Mouse (Mus musculus) midbrain, embryonic 14.5 days (tissue): ENCODE measurements around the gene Plin1. TPM values are rescaled to one million over a fixed set of nuclear protein-coding genes. Genes with fewer than 3 reads are reported as not detected.

Source experiments
- ATAC-seq: fragments of 200-750 bp; cut with Nextera tagmentation; 2 replicates; pipeline ENCODE4 v1.8.0; 2017; ENCODE audit warnings: moderate number of reproducible peaks, moderate library complexity; ENCODE audit not compliant: low FRiP score, low TSS enrichment
- DNase-seq: peaks from one replicate; pipeline ENCODE4 v3.0.0-alpha.2; 2015
- H3K27ac ChIP-seq: fragments of 300-500 bp; sonication (generic); replicated peaks from 2 replicates; pipeline ENCODE4 v1.5.1; 2014; ENCODE audit warnings: mild to moderate bottlenecking, low read depth, low read length, moderate library complexity
- H3K27me3 ChIP-seq: fragments of 300-500 bp; sonication (generic); 2 replicates; pipeline ENCODE4 v1.6.1; 2014; ENCODE audit warnings: low read length, control low read depth, mixed read lengths; ENCODE audit not compliant: control insufficient read depth, insufficient read depth
- H3K36me3 ChIP-seq: fragments of 300-500 bp; sonication (generic); 2 replicates; pipeline ENCODE4 v1.6.1; 2014; ENCODE audit warnings: low read length, control low read depth; ENCODE audit not compliant: control insufficient read depth, insufficient read depth
- H3K4me1 ChIP-seq: fragments of 300-500 bp; sonication (generic); 2 replicates; pipeline ENCODE4 v1.6.1; 2014; ENCODE audit warnings: mild to moderate bottlenecking, antibody characterized with exemption, low read length, control low read depth; ENCODE audit not compliant: control insufficient read depth, insufficient read depth
- H3K4me2 ChIP-seq: fragments of 300-500 bp; sonication (generic); 2 replicates; pipeline ENCODE4 v1.6.1; 2014; ENCODE audit warnings: mild to moderate bottlenecking, low read length, moderate library complexity
- H3K4me3 ChIP-seq: fragments of 300-500 bp; sonication (generic); replicated peaks from 2 replicates; pipeline ENCODE4 v1.5.1; 2014; ENCODE audit warnings: low read depth, low read length
- H3K9ac ChIP-seq: fragments of 300-500 bp; sonication (generic); replicated peaks from 2 replicates; pipeline ENCODE4 v1.6.1; 2014; ENCODE audit warnings: mild to moderate bottlenecking, low read length, moderate library complexity
- H3K9me3 ChIP-seq: fragments of 300-500 bp; sonication (generic); 2 replicates; pipeline ENCODE4 v1.6.1; 2016; ENCODE audit warnings: low read length, control low read depth, mixed read lengths; ENCODE audit not compliant: control insufficient read depth
- WGBS: fragments of 180-500 bp; shearing (Covaris S2); extraction: QIAGEN DNeasy Blood & Tissue Kit; methylation state at CpG from one replicate; pipeline ENCODE4 v1.1.7; 2014; 5-methylcytosine and 5-hydroxymethylcytosine counted together
- polyA plus RNA-seq: library from polyadenylated mRNA; unstranded; fragments of >200 nt; fragmentation: Nextera tagmentation; extraction: Ambion mirVana; gene quantifications from 2 replicates; pipeline ENCODE4 v1.2.1, GENCODE M21; 2014

The Plin1 gene
- polyA plus RNA-seq, 1 experiment from 2014 or later, result 0.13 TPM

DNA sequence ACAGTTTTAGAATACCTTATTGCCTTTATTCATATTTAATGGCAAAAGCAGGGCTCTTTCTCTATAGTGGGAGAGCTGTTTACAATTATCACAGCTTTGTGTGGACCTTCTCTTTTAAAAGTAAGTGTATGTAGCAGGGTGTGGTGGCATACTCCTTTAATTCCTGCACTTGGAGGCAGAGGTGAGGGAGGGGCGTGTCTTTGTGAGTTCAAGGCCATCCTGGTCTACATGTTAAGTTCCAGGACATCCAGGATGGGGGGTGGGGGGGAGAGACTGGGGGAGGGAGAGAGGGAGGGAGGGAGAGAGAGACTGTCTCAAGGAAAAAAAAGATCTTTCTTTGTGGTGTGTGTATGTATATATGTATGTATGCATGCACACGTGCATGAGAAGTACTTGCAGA is 52.5 kb downstream of the Plin1 start:
- 90% methylated on average over 2 of the region's 2 CpGs for WGBS
- peaks cover 27% of the 10 kb centered on the region for H3K36me3 ChIP-seq

DNA sequence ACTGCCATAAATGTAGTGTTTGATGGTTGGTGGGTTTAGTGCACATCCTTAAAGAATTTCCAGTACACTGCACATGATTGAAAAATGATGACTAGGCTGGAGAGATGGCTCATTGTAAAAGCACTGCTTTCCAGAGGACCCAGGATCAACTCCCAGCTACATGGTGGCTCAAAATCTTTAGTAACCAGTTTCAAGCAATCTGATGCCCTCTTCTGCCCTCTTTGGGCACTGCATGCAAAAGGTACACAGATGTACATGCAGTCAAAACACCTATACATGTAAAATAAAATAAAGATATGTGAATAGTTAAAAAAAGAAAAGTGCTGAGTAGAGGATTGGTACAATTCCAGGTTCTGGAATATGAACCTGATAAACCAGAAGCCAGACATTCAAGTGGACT is 53.5 kb downstream of the Plin1 start:
- Histone ChIP-seq H3K27ac (no peak overlapping the region), H3K4me3 (no peak overlapping the region), H3K4me1 (no peaks in the 10 kb centered on the region), H3K27me3 (no peaks in the 10 kb centered on the region), H3K4me2 (no peak overlapping the region), H3K9ac (no peak overlapping the region), H3K36me3 (peaks cover 24% of the 10 kb centered on the region), H3K9me3 (no peaks in the 10 kb centered on the region)
- ATAC-seq (no peak), DNase-seq (peak; percentile 27)

More for the DNA sequence above, 52.5 kb downstream of the Plin1 start:
- DNase-seq (no peak), ATAC-seq (no peak)
- no peak overlapping the region for H3K4me3 ChIP-seq
- no peak overlapping the region for H3K4me2 ChIP-seq
- no peaks in the 10 kb centered on the region for H3K27me3 ChIP-seq
- no peak overlapping the region for H3K9ac ChIP-seq
- no peak overlapping the region for H3K27ac ChIP-seq
- H3K4me1 ChIP-seq, result no peaks in the 10 kb centered on the region
- no peaks in the 10 kb centered on the region for H3K9me3 ChIP-seq

DNA sequence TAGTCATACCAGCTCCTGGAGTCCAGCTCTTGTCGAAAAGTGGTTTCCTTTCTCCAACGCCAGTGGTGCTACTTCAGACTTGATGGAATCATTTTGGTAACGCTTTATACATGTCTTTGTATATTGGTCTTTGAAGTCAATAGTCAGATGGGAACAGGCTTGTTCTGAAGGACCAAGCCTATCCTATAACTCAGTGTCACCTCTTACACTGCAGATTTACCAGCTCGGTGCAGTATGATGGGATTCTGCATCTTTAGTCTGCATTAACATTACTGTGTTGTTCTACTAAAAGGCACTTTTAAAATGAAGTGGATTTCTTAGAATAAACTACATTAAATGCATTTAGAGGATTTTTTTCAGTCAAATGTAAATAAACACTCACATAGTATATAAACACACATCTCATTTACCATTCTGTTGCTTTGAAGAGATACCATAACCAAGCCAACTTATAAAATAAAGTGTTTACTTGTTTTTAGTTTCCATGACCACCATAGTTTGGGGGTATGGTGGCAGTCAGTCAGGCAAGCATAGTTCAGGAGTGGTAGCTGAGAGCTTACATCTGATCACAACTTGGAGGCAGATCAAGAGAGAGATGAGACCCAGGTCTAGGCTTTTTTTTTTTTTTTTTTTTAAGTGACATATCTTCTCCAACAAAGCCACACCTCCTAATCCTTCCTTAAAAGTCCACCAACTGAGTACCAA is 61.7 kb downstream of the Plin1 start:
- Histone ChIP-seq H3K27me3 (no peaks in the 10 kb centered on the region), H3K4me2 (no peak overlapping the region), H3K4me3 (no peak overlapping the region), H3K9ac (no peak overlapping the region), H3K27ac (no peak overlapping the region), H3K9me3 (no peaks in the 10 kb centered on the region), H3K36me3 (peaks cover 11% of the 10 kb centered on the region; the same call in 1 of the 2 replicates), H3K4me1 (no peaks in the 10 kb centered on the region)
- DNase-seq, result no peak
- ATAC-seq, result no peak
- 99% methylated on average over 4 of the region's 4 CpGs for WGBS

Other genes with a start within 250 kb of the Plin1 start
- gene Rhcg, start 115.2 kb downstream of the Plin1 start, polyA plus RNA-seq, result 2.6 and 3.1 TPM in 2 replicates
- gene Ticrr, start 72.7 kb downstream of the Plin1 start, polyA plus RNA-seq, result 1.3 and 2.5 TPM in 2 replicates
- 1.8 and 2.4 TPM in 2 replicates for gene Kif7, start 17.2 kb downstream of the Plin1 start, polyA plus RNA-seq
- 10.1 and 11.4 TPM in 2 replicates for gene Pex11a, start 10.2 kb upstream of the Plin1 start, polyA plus RNA-seq
- 0.14 TPM in 1 of 2 replicates, not detected in the other for gene Wdr93, start 10.3 kb upstream of the Plin1 start, polyA plus RNA-seq
- gene Mesp1, start 60.9 kb upstream of the Plin1 start, polyA plus RNA-seq, result 0.23 and 0.33 TPM in 2 replicates
- 1.1 and 1.8 TPM in 2 replicates for gene Mesp2, start 77.8 kb upstream of the Plin1 start, polyA plus RNA-seq
- 2.1 and 4.1 TPM in 2 replicates for gene Anpep, start 128.2 kb upstream of the Plin1 start, polyA plus RNA-seq
- 43.6 and 51.1 TPM in 2 replicates for gene Ap3s2, start 187.7 kb upstream of the Plin1 start, polyA plus RNA-seq
- gene Arpin, start 202.5 kb upstream of the Plin1 start, polyA plus RNA-seq, result 15.4 and 17.9 TPM in 2 replicates